In genomic region chr1:53664268-53664667, GRCm38 (mm10) we compare ENCODE assay signal across 1 mouse cellular context. TPM values are rescaled to one million over a fixed set of nuclear protein-coding genes. Genes with fewer than 3 reads are reported as not detected.
"Had no signal": no experiment of that assay in that cellular context is flagged by ENCODE, and none has a peak within 500 bp of the region (broad histone marks: within the 10 kb centered on the region; RNA-seq: fewer than 3 reads in every experiment).

No protein-coding gene starts in this region.

RNA-seq across cellular contexts. Expression of gene Dnah7a, which starts 42.3 kb away (rescaled TPM):
- total RNA-seq: liver, adult 2 months had no signal
